13 mouse cellular contexts compared by ENCODE assay signal in genomic region chr4:152179946-152180660, GRCm38 (mm10). TPM values are rescaled to one million over a fixed set of nuclear protein-coding genes. Genes with fewer than 3 reads are reported as not detected.
DNase-seq lines count a peak whose midpoint lies in the region; ATAC-seq and TF ChIP-seq lines count a peak whose summit lies in the region.
"Had no signal": no experiment of that assay in that cellular context is flagged by ENCODE, and none has a peak within 500 bp of the region (broad histone marks: within the 10 kb centered on the region; RNA-seq: fewer than 3 reads in every experiment).

No protein-coding gene starts in this region.

- H3K27me3 ChIP-seq in kidney, embryonic 15.5 days, result peaks cover 13% of the 10 kb centered on the region
- H3K27me3 ChIP-seq in midbrain, postnatal 0 days (ENCODE audit: insufficient read depth, low read length), result no peaks in the 10 kb centered on the region

- H3K36me3 ChIP-seq in kidney, embryonic 15.5 days, result no peaks in the 10 kb centered on the region
- H3K36me3 ChIP-seq in midbrain, postnatal 0 days (ENCODE audit: insufficient read depth, low read length), result no peaks in the 10 kb centered on the region
- H3K36me3 ChIP-seq: heart, embryonic 13.5 days; limb, embryonic 15.5 days had no signal

- no peak for DNase-seq in kidney, postnatal 36 days
- peak; percentile 77 to 89 for DNase-seq in cerebellum, adult 18-20 months
- DNase-seq in fat pad, adult 2 months (ENCODE audit: extremely low read depth, low read depth, low spot score), result peak; percentile 77
- no peak for DNase-seq in midbrain, postnatal 0 days (ENCODE audit: low spot score)
- no peak for DNase-seq in Muller cell, postnatal 12 days (ENCODE audit: inconsistent ontology term)
- DNase-seq in adrenal gland, postnatal 36 days, result no peak
- no peak for DNase-seq in frontal cortex, adult 2 months (ENCODE audit: extremely low spot score in 1 of 2, low spot score in 1 of 2)
- DNase-seq: right cerebral cortex, postnatal 25 days had no signal

- H3K9me3 ChIP-seq in kidney, embryonic 15.5 days (replicated peaks), result no peaks in the 10 kb centered on the region
- H3K9me3 ChIP-seq in midbrain, postnatal 0 days (ENCODE audit: low read length), result no peaks in the 10 kb centered on the region
- H3K9me3 ChIP-seq: heart, embryonic 13.5 days; limb, embryonic 15.5 days had no signal

- H3K9ac ChIP-seq in kidney, embryonic 15.5 days, result no peak overlapping the region
- no peak overlapping the region for H3K9ac ChIP-seq in midbrain, postnatal 0 days (replicated peaks; ENCODE audit: low read length, poor library complexity, severe bottlenecking)
- H3K9ac ChIP-seq: limb, embryonic 15.5 days had no signal

- no peak overlapping the region for H3K27ac ChIP-seq in kidney, embryonic 15.5 days
- no peak overlapping the region for H3K27ac ChIP-seq in midbrain, postnatal 0 days (ENCODE audit: low read depth, low read length)
- H3K27ac ChIP-seq: heart, embryonic 13.5 days; limb, embryonic 15.5 days had no signal

- H3K4me3 ChIP-seq in kidney, embryonic 15.5 days (replicated peaks), result peak overlapping the region; percentile 64; the same call in 1 of the 2 replicates
- peak overlapping the region; percentile 85; the same call in 1 of the 2 replicates for H3K4me3 ChIP-seq in midbrain, postnatal 0 days (ENCODE audit: low read depth, low read length)
- H3K4me3 ChIP-seq: limb, embryonic 15.5 days had no signal

- no peak overlapping the region for H3K4me2 ChIP-seq in kidney, embryonic 15.5 days
- peak overlapping the region; percentile 74 for H3K4me2 ChIP-seq in midbrain, postnatal 0 days (ENCODE audit: low read depth, low read length, poor library complexity, severe bottlenecking)

- 65% methylated on average over 16 of the region's 16 CpGs for WGBS in kidney, embryonic 15.5 days
- 83% methylated on average over 16 of the region's 16 CpGs for WGBS in midbrain, postnatal 0 days

- TF ChIP-seq CTCF in midbrain, postnatal 0 days (IDR thresholded peaks at IDR 0.05), result no peak

- ATAC-seq in kidney, embryonic 15.5 days (replicated peaks; ENCODE audit: low FRiP score), result no peak
- no peak for ATAC-seq in midbrain, postnatal 0 days (ENCODE audit: low FRiP score)
- ATAC-seq: intestine, embryonic 16.5 days had no signal

- peaks cover 34% of the 10 kb centered on the region for H3K4me1 ChIP-seq in kidney, embryonic 15.5 days
- H3K4me1 ChIP-seq in midbrain, postnatal 0 days (ENCODE audit: insufficient read depth, low read length), result peaks cover 5% of the 10 kb centered on the region; the same call in 1 of the 2 replicates

RNA-seq across cellular contexts. Expression of gene Acot7, which starts 2.2 kb away (rescaled TPM):
- 65.6 and 71.7 TPM in 2 replicates for polyA plus RNA-seq in kidney, embryonic 15.5 days (2015; fragmentation: Nextera tagmentation; extraction: Ambion mirVana)
- total RNA-seq in midbrain, postnatal 0 days (2014; rRNA removed), result 228 and 259 TPM in 2 replicates
- 510 and 544 TPM in 2 replicates for polyA plus RNA-seq in midbrain, postnatal 0 days (2015; fragmentation: Nextera tagmentation; extraction: Ambion mirVana)
- total RNA-seq in adrenal gland, postnatal 36 days (2021), result 10 to 100 TPM; 37.1 to 53.6 TPM
- polyA plus RNA-seq in frontal cortex, adult 2 months (2012; rRNA removed), result 304 and 344 TPM in 2 replicates

RNA-seq across cellular contexts. Expression of gene Hes2, which starts 21.4 kb away (rescaled TPM):
- 0.08 and 0.17 TPM in 2 replicates for polyA plus RNA-seq in kidney, embryonic 15.5 days (2015; fragmentation: Nextera tagmentation; extraction: Ambion mirVana)
- total RNA-seq in midbrain, postnatal 0 days (2014; rRNA removed), result not detected in 2 replicates
- polyA plus RNA-seq in midbrain, postnatal 0 days (2015; fragmentation: Nextera tagmentation; extraction: Ambion mirVana), result not detected in 2 replicates
- total RNA-seq in adrenal gland, postnatal 36 days (2021), result not detected
- polyA plus RNA-seq in frontal cortex, adult 2 months (2012; rRNA removed), result not detected in 2 replicates
- total RNA-seq: layer of hippocampus, adult 8-10 months had no signal
- polyA plus RNA-seq: heart, embryonic 13.5 days had no signal

RNA-seq across cellular contexts. Expression of gene Espn, which starts 27.9 kb away (rescaled TPM):
- polyA plus RNA-seq in kidney, embryonic 15.5 days (2015; fragmentation: Nextera tagmentation; extraction: Ambion mirVana), result 25.5 and 28.1 TPM in 2 replicates
- total RNA-seq in midbrain, postnatal 0 days (2014; rRNA removed), result 0.22 and 0.42 TPM in 2 replicates
- polyA plus RNA-seq in midbrain, postnatal 0 days (2015; fragmentation: Nextera tagmentation; extraction: Ambion mirVana), result 0.22 and 0.53 TPM in 2 replicates
- 1 to 10 TPM; 1.2 to 1.5 TPM for total RNA-seq in adrenal gland, postnatal 36 days (2021)
- 1.1 and 1.3 TPM in 2 replicates for polyA plus RNA-seq in frontal cortex, adult 2 months (2012; rRNA removed)

Comparison
In these comparisons a context has a peak if more than half of its experiments do, and no peak if none do; other contexts are left out.
1. DNase-seq: peak in cerebellum, adult 18-20 months (2 of 2) and fat pad, adult 2 months (single experiment); none in kidney, postnatal 36 days (0 of 2), midbrain, postnatal 0 days (single experiment), Muller cell, postnatal 12 days (single experiment), adrenal gland, postnatal 36 days (0 of 2) and frontal cortex, adult 2 months (0 of 2).
2. RNA of gene Espn, which starts 27.9 kb away (polyA plus RNA-seq): 25.5 to 28.1 TPM in kidney, embryonic 15.5 days; 1.1 to 1.3 TPM in frontal cortex, adult 2 months and 0.22 to 0.53 TPM in midbrain, postnatal 0 days; every median in the first group is over 10 times any median in the second.